Mouse (Mus musculus): ENCODE results near the gene Olfr1425.

DNA sequence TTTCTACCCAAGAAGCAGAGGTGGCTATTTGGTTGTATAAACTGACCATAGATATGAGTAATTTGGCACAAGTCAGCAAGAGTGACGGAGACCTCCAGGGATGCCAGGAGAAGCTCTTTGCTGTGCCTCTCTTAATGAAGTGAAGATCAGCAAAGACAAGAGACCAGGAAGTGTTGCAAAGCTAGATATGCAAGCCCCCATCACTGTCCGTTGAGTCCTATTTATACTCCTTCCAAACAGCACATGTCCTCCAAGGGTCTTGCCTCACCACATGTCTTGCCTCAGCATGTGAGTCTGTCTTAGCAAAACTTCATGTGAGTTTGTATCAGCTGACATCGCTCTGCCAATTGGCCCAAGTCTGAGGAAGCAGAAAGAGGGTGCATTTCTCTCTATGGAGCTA lies 52.2 kb downstream of the Olfr1425 start:
- no peak for TF ChIP-seq EP300 (IDR thresholded peaks at IDR 0.05; ENCODE audit: low read depth)
- TF ChIP-seq CTCF (IDR thresholded peaks at IDR 0.05; ENCODE audit: low read depth) = no peak
